ENCODE assay signal across 11 mouse cellular contexts in the genomic region with DNA sequence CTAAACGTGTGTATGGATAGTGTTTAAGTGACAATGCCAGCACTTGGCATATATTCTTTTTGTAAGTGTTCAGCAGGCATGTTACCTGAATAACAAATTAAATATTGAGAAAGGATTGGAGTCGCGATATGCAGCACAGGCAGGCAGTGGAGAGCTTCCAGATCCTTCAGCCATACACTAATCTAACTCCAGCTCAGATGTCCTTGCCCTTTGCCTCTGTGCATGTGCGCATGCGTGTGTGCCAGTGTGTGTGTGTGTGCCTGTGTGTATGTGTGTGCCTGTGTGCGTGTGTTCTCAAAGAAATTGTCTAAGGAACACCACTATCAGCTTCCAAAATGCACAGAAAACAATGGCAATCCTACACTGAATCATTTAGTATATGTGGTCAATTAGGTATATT.
DNase-seq lines count a peak whose midpoint lies in the region; ATAC-seq and TF ChIP-seq lines count a peak whose summit lies in the region.
"Had no signal": no experiment of that assay in that cellular context is flagged by ENCODE, and none has a peak within 500 bp of the region (broad histone marks: within the 10 kb centered on the region; RNA-seq: fewer than 3 reads in every experiment).

No protein-coding gene starts in this region.

- peak overlapping the region; percentile 31 for H3K4me2 ChIP-seq in neural tube, embryonic 12.5 days (replicated peaks)
- H3K4me2 ChIP-seq: liver, embryonic 12.5 days had no signal

- intact Hi-C loops in left cerebral cortex, postnatal 4 days (cut with DNase I), result no loop called here

- peak; percentile 93 for ATAC-seq in neural tube, embryonic 12.5 days (ENCODE audit: low FRiP score, low read depth)
- ATAC-seq: liver, embryonic 12.5 days had no signal

- 33% methylated on average over 6 of the region's 6 CpGs for WGBS in neural tube, embryonic 12.5 days

- no peak overlapping the region for H3K4me3 ChIP-seq in neural tube, embryonic 12.5 days
- no peak overlapping the region for H3K4me3 ChIP-seq in layer of hippocampus, adult 2 months
- H3K4me3 ChIP-seq: liver, embryonic 12.5 days had no signal

- peaks cover 14% of the 10 kb centered on the region for H3K4me1 ChIP-seq in neural tube, embryonic 12.5 days
- H3K4me1 ChIP-seq: liver, embryonic 12.5 days had no signal

- DNase-seq in left cerebral cortex, postnatal 4 days, result peak; percentile 50
- DNase-seq in left cerebral cortex, adult 8-10 months (ENCODE audit: low spot score in 2 of 2), result no peak
- DNase-seq in brain, embryonic 14.5 days (ENCODE audit: low read depth), result peak; percentile 17
- DNase-seq in cerebellum, postnatal 14 days, result peak; percentile 66 to 73
- DNase-seq in T-cell, adult 2 months (ENCODE audit: low spot score), result no peak
- no peak for DNase-seq in layer of hippocampus, adult 2 months (ENCODE audit: low spot score in 2 of 2)
- no peak for DNase-seq in gastrocnemius, adult 18-20 months (ENCODE audit: low spot score)
- DNase-seq: gastrocnemius, postnatal 10 days; lung, postnatal 36 days had no signal

- no peaks in the 10 kb centered on the region for H3K27me3 ChIP-seq in neural tube, embryonic 12.5 days (replicated peaks)
- H3K27me3 ChIP-seq: liver, embryonic 12.5 days had no signal

- TF ChIP-seq POLR2A in brain, embryonic 14.5 days (IDR thresholded peaks at IDR 0.05; ENCODE audit: borderline replicate concordance, extremely low read depth, insufficient read depth, insufficient read length, poor library complexity, severe bottlenecking), result no peak

- H3K9me3 ChIP-seq in neural tube, embryonic 12.5 days, result no peaks in the 10 kb centered on the region
- H3K9me3 ChIP-seq: liver, embryonic 12.5 days had no signal

- no peak for TF ChIP-seq CTCF in brain, embryonic 14.5 days (IDR thresholded peaks at IDR 0.05; ENCODE audit: borderline replicate concordance, extremely low read depth, insufficient read depth, insufficient read length)
- no peak for TF ChIP-seq CTCF in layer of hippocampus, adult 2 months (conservative IDR thresholded peaks at IDR 0.05)

- no peaks in the 10 kb centered on the region for H3K36me3 ChIP-seq in neural tube, embryonic 12.5 days
- H3K36me3 ChIP-seq: liver, embryonic 12.5 days had no signal

- H3K27ac ChIP-seq in neural tube, embryonic 12.5 days, result no peak overlapping the region
- no peak overlapping the region for H3K27ac ChIP-seq in layer of hippocampus, adult 2 months
- H3K27ac ChIP-seq: liver, embryonic 12.5 days had no signal

- H3K9ac ChIP-seq in neural tube, embryonic 12.5 days, result no peak overlapping the region
- H3K9ac ChIP-seq: liver, embryonic 12.5 days had no signal

Comparison
In these comparisons a context has a peak if more than half of its experiments do, and no peak if none do; other contexts are left out.
1. DNase-seq: peak in left cerebral cortex, postnatal 4 days (single experiment), brain, embryonic 14.5 days (single experiment) and cerebellum, postnatal 14 days (2 of 2); none in left cerebral cortex, adult 8-10 months (0 of 2), T-cell, adult 2 months (single experiment), layer of hippocampus, adult 2 months (0 of 2) and gastrocnemius, adult 18-20 months (single experiment).